Mouse (Mus musculus) forebrain, postnatal 0 days (tissue): ENCODE measurements around the gene BC005537. TPM values are rescaled to one million over a fixed set of nuclear protein-coding genes. Genes with fewer than 3 reads are reported as not detected.

Experiments used
- ATAC-seq: fragments of 200-750 bp; cut with Nextera tagmentation; 2 replicates; pipeline ENCODE4 v1.8.0; 2017; ENCODE audit warnings: mild to moderate bottlenecking, moderate library complexity
- DNase-seq: peaks from one replicate; pipeline ENCODE4 v3.0.0-alpha.2; 2015
- H3K27ac ChIP-seq: fragments of 300-500 bp; sonication (generic); 2 replicates; pipeline ENCODE4 v1.5.1; 2014; ENCODE audit warnings: low read depth, mild to moderate bottlenecking, antibody characterized with exemption, low read length, moderate library complexity, mixed read lengths
- H3K27me3 ChIP-seq: fragments of 300-500 bp; sonication (generic); 2 replicates; pipeline ENCODE4 v1.6.1; 2014; ENCODE audit warnings: mild to moderate bottlenecking, low read length, mixed read lengths; ENCODE audit not compliant: insufficient read depth
- H3K36me3 ChIP-seq: fragments of 300-500 bp; sonication (generic); 2 replicates; pipeline ENCODE4 v1.6.1; 2014; ENCODE audit warnings: mild to moderate bottlenecking, moderate library complexity; ENCODE audit not compliant: insufficient read depth
- H3K4me1 ChIP-seq: fragments of 300-500 bp; sonication (generic); 2 replicates; pipeline ENCODE4 v1.6.1; 2014; ENCODE audit warnings: antibody characterized with exemption; ENCODE audit not compliant: insufficient read depth
- H3K4me2 ChIP-seq: fragments of 300-500 bp; sonication (generic); 2 replicates; pipeline ENCODE4 v1.6.1; 2014; ENCODE audit warnings: low read depth, mild to moderate bottlenecking, moderate library complexity
- H3K4me3 ChIP-seq: fragments of 300-500 bp; sonication (generic); 2 replicates; pipeline ENCODE4 v1.5.1; 2014; ENCODE audit warnings: low read depth, low read length, mixed read lengths
- H3K9ac ChIP-seq: fragments of 300-500 bp; sonication (generic); 2 replicates; pipeline ENCODE4 v1.6.1; 2014; ENCODE audit warnings: mild to moderate bottlenecking
- H3K9me3 ChIP-seq: fragments of 300-500 bp; sonication (generic); 2 replicates; pipeline ENCODE4 v1.6.1; 2016; ENCODE audit warnings: low read length
- CTCF ChIP-seq: sonication (generic); IDR thresholded peaks from 2 replicates; pipeline ENCODE4 v1.5.1; 2016; ENCODE audit warnings: antibody characterized with exemption, control low read depth, low read depth
- WGBS: fragments of 180-500 bp; shearing (Covaris S2); extraction: QIAGEN DNeasy Blood & Tissue Kit; methylation state at CpG from one replicate; pipeline ENCODE4 v1.1.7; 2014; 5-methylcytosine and 5-hydroxymethylcytosine counted together
- polyA plus RNA-seq: library from polyadenylated mRNA; unstranded; fragments of >200 nt; fragmentation: Nextera tagmentation; extraction: Ambion mirVana; gene quantifications from 2 replicates; pipeline ENCODE4 v1.2.1, GENCODE M21; 2015
- total RNA-seq: library from RNA; depleted of rRNA; stranded (reverse); fragments of >200 nt; gene quantifications from 2 replicates; pipeline ENCODE4 v1.2.3, GENCODE M21; 2014

The BC005537 gene
- total and polyA plus RNA-seq, 2 experiments from 2014 or later: 16.9 to 68.4 TPM

GRCm38 (mm10) chr13:24816125-24817092 lies 15.0 kb downstream of the BC005537 start:
- Histone ChIP-seq H3K4me3 (no peak overlapping the region), H3K9ac (no peak overlapping the region), H3K9me3 (no peaks in the 10 kb centered on the region), H3K27me3 (no peaks in the 10 kb centered on the region), H3K27ac (no peak overlapping the region), H3K4me2 (no peak overlapping the region), H3K36me3 (peaks cover 25% of the 10 kb centered on the region), H3K4me1 (no peaks in the 10 kb centered on the region)
- TF ChIP-seq CTCF: no peak
- WGBS: 72% methylated on average over 4 of the region's 4 CpGs
- DNase-seq (no peak), ATAC-seq (peak; percentile 52)

- Histone ChIP-seq H3K4me1 (no peaks in the 10 kb centered on the region), H3K9ac (no peak overlapping the region), H3K27ac (no peak overlapping the region), H3K9me3 (no peaks in the 10 kb centered on the region), H3K27me3 (no peaks in the 10 kb centered on the region), H3K36me3 (peaks cover 6% of the 10 kb centered on the region; the same call in 1 of the 2 replicates), H3K4me2 (no peak overlapping the region), H3K4me3 (no peak overlapping the region)
- WGBS: 79% methylated on average over 1 of the region's 1 CpGs
- no peak for TF ChIP-seq CTCF
- ATAC-seq: no peak
- no peak for DNase-seq
These were observed 18.5 kb downstream of the BC005537 start for GRCm38 (mm10) chr13:24819931-24820330.

- Histone ChIP-seq H3K27me3 (no peaks in the 10 kb centered on the region), H3K4me3 (no peak overlapping the region), H3K4me2 (no peak overlapping the region), H3K27ac (no peak overlapping the region), H3K9ac (no peak overlapping the region), H3K4me1 (no peaks in the 10 kb centered on the region), H3K36me3 (0 out of 2 replicates have a peak, but pooled peaks cover 3% of the 10 kb centered on the region), H3K9me3 (no peaks in the 10 kb centered on the region)
- DNase-seq (no peak), ATAC-seq (no peak)
- TF ChIP-seq CTCF: no peak
- 87% methylated on average over 16 of the region's 16 CpGs for WGBS
These were observed 21.3 kb downstream of the BC005537 start for GRCm38 (mm10) chr13:24822663-24823343.

- no peaks in the 10 kb centered on the region for H3K27me3 ChIP-seq
- no peak for TF ChIP-seq CTCF
- no peak overlapping the region for H3K4me3 ChIP-seq
- ATAC-seq (no peak), DNase-seq (no peak)
- 93% methylated on average over 4 of the region's 4 CpGs for WGBS
- H3K4me1 ChIP-seq: no peaks in the 10 kb centered on the region
- H3K36me3 ChIP-seq: no peaks in the 10 kb centered on the region
- no peaks in the 10 kb centered on the region for H3K9me3 ChIP-seq
- no peak overlapping the region for H3K27ac ChIP-seq
- H3K9ac ChIP-seq: no peak overlapping the region
- no peak overlapping the region for H3K4me2 ChIP-seq
These were observed 23.2 kb downstream of the BC005537 start for GRCm38 (mm10) chr13:24824647-24825046.

- ATAC-seq (no peak), DNase-seq (no peak)
- Histone ChIP-seq H3K4me2 (no peak overlapping the region), H3K9me3 (no peaks in the 10 kb centered on the region), H3K9ac (no peak overlapping the region), H3K27ac (no peak overlapping the region), H3K4me1 (0 out of 2 replicates have a peak, but pooled peaks cover under 1% of the 10 kb centered on the region), H3K36me3 (no peaks in the 10 kb centered on the region), H3K27me3 (no peaks in the 10 kb centered on the region), H3K4me3 (no peak overlapping the region)
- WGBS: 83% methylated on average over 4 of the region's 4 CpGs
- no peak for TF ChIP-seq CTCF
These were observed 24.1 kb downstream of the BC005537 start for GRCm38 (mm10) chr13:24825587-24825986.

GRCm38 (mm10) chr13:24826116-24826515 lies 24.7 kb downstream of the BC005537 start:
- no peaks in the 10 kb centered on the region for H3K9me3 ChIP-seq
- ATAC-seq (no peak), DNase-seq (no peak)
- H3K4me2 ChIP-seq: no peak overlapping the region
- H3K4me1 ChIP-seq: 0 out of 2 replicates have a peak, but pooled peaks cover 4% of the 10 kb centered on the region
- no peak overlapping the region for H3K4me3 ChIP-seq
- TF ChIP-seq CTCF: no peak
- H3K9ac ChIP-seq: no peak overlapping the region
- H3K27me3 ChIP-seq: no peaks in the 10 kb centered on the region
- no peaks in the 10 kb centered on the region for H3K36me3 ChIP-seq
- H3K27ac ChIP-seq: no peak overlapping the region
- 86% methylated on average over 7 of the region's 7 CpGs for WGBS
